ENCODE assay signal across 21 mouse cellular contexts in genomic region chr8:95084744-95085431, GRCm38 (mm10). TPM values are rescaled to one million over a fixed set of nuclear protein-coding genes. Genes with fewer than 3 reads are reported as not detected.
DNase-seq lines count a peak whose midpoint lies in the region; ATAC-seq and TF ChIP-seq lines count a peak whose summit lies in the region.
"Had no signal": no experiment of that assay in that cellular context is flagged by ENCODE, and none has a peak within 500 bp of the region (broad histone marks: within the 10 kb centered on the region; RNA-seq: fewer than 3 reads in every experiment).

No protein-coding gene starts in this region.

- 84% methylated on average over 10 of the region's 10 CpGs for WGBS in heart, embryonic 10.5 days
- WGBS in liver, embryonic 12.5 days (ENCODE audit: insufficient replicate concordance) = 69% methylated on average over 10 of the region's 10 CpGs
- WGBS in liver, postnatal 0 days (ENCODE audit: insufficient replicate concordance) = 84% methylated on average over 10 of the region's 10 CpGs
- 70% methylated on average over 10 of the region's 10 CpGs for WGBS in liver, embryonic 13.5 days (ENCODE audit: insufficient replicate concordance)

- H3K9ac ChIP-seq in liver, embryonic 12.5 days = peak overlapping the region; percentile 51
- no peak overlapping the region for H3K9ac ChIP-seq in liver, postnatal 0 days (replicated peaks)
- H3K9ac ChIP-seq in ES-Bruce4 (ENCODE audit: low read depth, poor library complexity, severe bottlenecking) = no peak overlapping the region
- peak overlapping the region; percentile 47 for H3K9ac ChIP-seq in liver, embryonic 13.5 days
- H3K9ac ChIP-seq: embryonic facial prominence, embryonic 13.5 days; kidney, embryonic 15.5 days; lung, embryonic 14.5 days; neural tube, embryonic 12.5 days had no signal

- no peaks in the 10 kb centered on the region for H3K27me3 ChIP-seq in heart, embryonic 10.5 days (ENCODE audit: insufficient read depth, poor library complexity, severe bottlenecking)
- no peaks in the 10 kb centered on the region for H3K27me3 ChIP-seq in liver, embryonic 12.5 days (replicated peaks)
- no peaks in the 10 kb centered on the region for H3K27me3 ChIP-seq in liver, postnatal 0 days (ENCODE audit: insufficient read depth, low read length)
- no peaks in the 10 kb centered on the region for H3K27me3 ChIP-seq in ES-Bruce4 (ENCODE audit: control insufficient read depth, insufficient read depth, low read length, poor library complexity, severe bottlenecking)
- no peaks in the 10 kb centered on the region for H3K27me3 ChIP-seq in liver, embryonic 13.5 days
- H3K27me3 ChIP-seq: CH12.LX; embryonic facial prominence, embryonic 13.5 days; kidney, embryonic 15.5 days; neural tube, embryonic 12.5 days had no signal

- H3K4me2 ChIP-seq in liver, embryonic 12.5 days = peak overlapping the region; percentile 49
- no peak overlapping the region for H3K4me2 ChIP-seq in liver, postnatal 0 days (ENCODE audit: low read depth, low read length)
- peak overlapping the region; percentile 44 for H3K4me2 ChIP-seq in liver, embryonic 13.5 days
- H3K4me2 ChIP-seq: embryonic facial prominence, embryonic 13.5 days; kidney, embryonic 15.5 days; lung, embryonic 14.5 days; neural tube, embryonic 12.5 days had no signal

- H3K4me1 ChIP-seq in heart, embryonic 10.5 days = peaks cover 26% of the 10 kb centered on the region
- H3K4me1 ChIP-seq in liver, embryonic 12.5 days = peaks cover 55% of the 10 kb centered on the region
- peaks cover 12% of the 10 kb centered on the region for H3K4me1 ChIP-seq in liver, postnatal 0 days (ENCODE audit: insufficient read depth)
- no peaks in the 10 kb centered on the region for H3K4me1 ChIP-seq in ES-Bruce4 (ENCODE audit: control insufficient read depth, insufficient read depth, low read length)
- peaks cover 44% of the 10 kb centered on the region for H3K4me1 ChIP-seq in liver, embryonic 13.5 days (replicated peaks)

- no peak for ATAC-seq in liver, embryonic 12.5 days
- ATAC-seq in liver, postnatal 0 days = no peak
- no peak for ATAC-seq in liver, embryonic 13.5 days (ENCODE audit: low read depth)
- ATAC-seq: inflammation-experienced regulatory T-cells, adult 6 months; midbrain, embryonic 16.5 days had no signal

- peak overlapping the region; percentile 31; the same call in 1 of the 2 replicates for H3K4me3 ChIP-seq in heart, embryonic 10.5 days
- H3K4me3 ChIP-seq in liver, embryonic 12.5 days = no peak overlapping the region
- H3K4me3 ChIP-seq in liver, postnatal 0 days (ENCODE audit: low read depth, low read length) = no peak overlapping the region
- H3K4me3 ChIP-seq in ES-Bruce4 (ENCODE audit: low read depth, low read length) = no peak overlapping the region
- H3K4me3 ChIP-seq in liver, embryonic 13.5 days (replicated peaks) = peak overlapping the region; percentile 9; the same call in 1 of the 2 replicates
- H3K4me3 ChIP-seq: embryonic facial prominence, embryonic 13.5 days; hindbrain, embryonic 10.5 days; kidney, embryonic 15.5 days; neural tube, embryonic 12.5 days had no signal

- TF ChIP-seq POLR2A in ES-Bruce4 (IDR thresholded peaks at IDR 0.05; ENCODE audit: insufficient read depth, low read length) = no peak

- peak overlapping the region; percentile 50 for H3K27ac ChIP-seq in heart, embryonic 10.5 days
- peak overlapping the region; percentile 81 for H3K27ac ChIP-seq in liver, embryonic 12.5 days
- no peak overlapping the region for H3K27ac ChIP-seq in liver, postnatal 0 days (ENCODE audit: low read depth)
- no peak overlapping the region for H3K27ac ChIP-seq in ES-Bruce4 (ENCODE audit: insufficient read depth, low read length)
- peak overlapping the region; percentile 53 for H3K27ac ChIP-seq in liver, embryonic 13.5 days
- H3K27ac ChIP-seq: embryonic facial prominence, embryonic 13.5 days; hindbrain, embryonic 10.5 days; kidney, embryonic 15.5 days; neural tube, embryonic 12.5 days had no signal

- no peak for DNase-seq in heart, embryonic 10.5 days (ENCODE audit: low spot score)
- DNase-seq in heart, postnatal 36 days = no peak
- no peak for DNase-seq in liver, postnatal 0 days
- no peak for DNase-seq in liver, embryonic 13.5 days
- no peak for DNase-seq in gastrocnemius, adult 18-20 months (ENCODE audit: low spot score)
- DNase-seq: gastrocnemius, postnatal 25 days; layer of hippocampus, postnatal 36 days; left cerebral cortex, postnatal 4 days; lung, embryonic 14.5 days; right cerebral cortex, postnatal 25 days; thymus, postnatal 36 days had no signal

- no peak for TF ChIP-seq CTCF in liver, postnatal 0 days (IDR thresholded peaks at IDR 0.05; ENCODE audit: low read depth)
- TF ChIP-seq CTCF in ES-Bruce4 (IDR thresholded peaks at IDR 0.05; ENCODE audit: low read depth, low read length) = no peak

- H3K9me3 ChIP-seq in heart, embryonic 10.5 days = no peaks in the 10 kb centered on the region
- H3K9me3 ChIP-seq in liver, embryonic 12.5 days (replicated peaks) = no peaks in the 10 kb centered on the region
- no peaks in the 10 kb centered on the region for H3K9me3 ChIP-seq in liver, postnatal 0 days (ENCODE audit: low read length)
- no peaks in the 10 kb centered on the region for H3K9me3 ChIP-seq in ES-Bruce4 (replicated peaks; ENCODE audit: control insufficient read depth, insufficient read depth, low read length, poor library complexity, severe bottlenecking)
- no peaks in the 10 kb centered on the region for H3K9me3 ChIP-seq in liver, embryonic 13.5 days (replicated peaks)
- H3K9me3 ChIP-seq: embryonic facial prominence, embryonic 13.5 days; hindbrain, embryonic 10.5 days; kidney, embryonic 15.5 days; neural tube, embryonic 12.5 days had no signal

- H3K36me3 ChIP-seq in heart, embryonic 10.5 days = peaks cover 48% of the 10 kb centered on the region
- peaks cover 66% of the 10 kb centered on the region for H3K36me3 ChIP-seq in liver, embryonic 12.5 days
- H3K36me3 ChIP-seq in liver, postnatal 0 days (replicated peaks; ENCODE audit: insufficient read depth, low read length) = no peaks in the 10 kb centered on the region; the same call in 1 of the 2 replicates
- peaks cover 8% of the 10 kb centered on the region for H3K36me3 ChIP-seq in ES-Bruce4 (ENCODE audit: control insufficient read depth, insufficient read depth, low read length, poor library complexity, severe bottlenecking)
- H3K36me3 ChIP-seq in liver, embryonic 13.5 days = peaks cover 31% of the 10 kb centered on the region

- TF ChIP-seq EP300 in liver, postnatal 0 days (IDR thresholded peaks at IDR 0.05; ENCODE audit: low read depth) = no peak
- TF ChIP-seq EP300 in ES-Bruce4 (IDR thresholded peaks at IDR 0.05; ENCODE audit: insufficient read depth, low read depth, low read length) = 0 out of 2 replicates have a peak, but pooled peaks have one; percentile 6

- intact Hi-C loops in heart, postnatal 36 days (cut with DNase I) = no loop called here

RNA-seq across cellular contexts. Expression of gene Katnb1, which starts 3.9 kb away (rescaled TPM):
- 25.8 and 29.8 TPM in 2 replicates for polyA plus RNA-seq in heart, embryonic 10.5 days (2016; fragmentation: Nextera tagmentation; extraction: Ambion mirVana)
- 1 to 10 TPM; 7.2 to 7.5 TPM for total RNA-seq in heart, postnatal 36 days (2021)
- 17.8 and 18.5 TPM in 2 replicates for polyA plus RNA-seq in liver, embryonic 12.5 days (2016; fragmentation: Nextera tagmentation; extraction: Ambion mirVana)
- 4.7 and 5.1 TPM in 2 replicates for polyA plus RNA-seq in liver, postnatal 0 days (2015; fragmentation: Nextera tagmentation; extraction: Ambion mirVana)
- polyA plus RNA-seq in ES-Bruce4 (2011; ENCODE audit: insufficient read depth, insufficient read length, low read depth, missing spikeins) = 15.9 and 16.1 TPM in 2 replicates
- 14.8 and 15.4 TPM in 2 replicates for polyA plus RNA-seq in liver, embryonic 13.5 days (2015; fragmentation: Nextera tagmentation; extraction: Ambion mirVana)
- 1 to 10 TPM; 6.6 to 7.4 TPM for total RNA-seq in gastrocnemius, adult 18-20 months (2021)

RNA-seq across cellular contexts. Expression of gene Drc7, which starts 30.0 kb away (rescaled TPM):
- 0.09 TPM in 1 of 2 replicates, not detected in the other for polyA plus RNA-seq in heart, embryonic 10.5 days (2016; fragmentation: Nextera tagmentation; extraction: Ambion mirVana)
- total RNA-seq in heart, postnatal 36 days (2021) = not detected
- polyA plus RNA-seq in liver, embryonic 12.5 days (2016; fragmentation: Nextera tagmentation; extraction: Ambion mirVana) = 0.14 and 0.37 TPM in 2 replicates
- polyA plus RNA-seq in liver, postnatal 0 days (2015; fragmentation: Nextera tagmentation; extraction: Ambion mirVana) = 0.21 and 0.28 TPM in 2 replicates
- polyA plus RNA-seq in ES-Bruce4 (2011; ENCODE audit: insufficient read depth, insufficient read length, low read depth, missing spikeins) = 0.62 and 0.64 TPM in 2 replicates
- polyA plus RNA-seq in liver, embryonic 13.5 days (2015; fragmentation: Nextera tagmentation; extraction: Ambion mirVana) = 0.19 and 0.21 TPM in 2 replicates
- total RNA-seq in gastrocnemius, adult 18-20 months (2021) = not detected
- total RNA-seq: adrenal gland, adult 18-20 months; CH12.LX; gastrocnemius, postnatal 25 days had no signal
- polyA plus RNA-seq: inflammation-experienced regulatory T-cells, adult 6 months; kidney, embryonic 15.5 days; lung, embryonic 14.5 days had no signal

Comparison
In these comparisons a context has a peak if more than half of its experiments do, and no peak if none do; other contexts are left out.
1. H3K27ac ChIP-seq: peak in heart, embryonic 10.5 days (single experiment), liver, embryonic 12.5 days (single experiment) and liver, embryonic 13.5 days (single experiment); none in liver, postnatal 0 days (single experiment) and ES-Bruce4 (single experiment).
2. H3K4me3 ChIP-seq: peak in heart, embryonic 10.5 days (single experiment) and liver, embryonic 13.5 days (single experiment); none in liver, embryonic 12.5 days (single experiment), liver, postnatal 0 days (single experiment) and ES-Bruce4 (single experiment).
3. H3K9ac ChIP-seq: peak in liver, embryonic 12.5 days (single experiment) and liver, embryonic 13.5 days (single experiment); none in liver, postnatal 0 days (single experiment) and ES-Bruce4 (single experiment).